Mouse (Mus musculus) hindbrain, embryonic 12.5 days (tissue): ENCODE data around the gene Prkch. TPM values are rescaled to one million over a fixed set of nuclear protein-coding genes. Genes with fewer than 3 reads are reported as not detected.
A peak's percentile ranks its signal among the peaks of the same experiment; 100 is the strongest.
"Not testable (repeated sequence)": the region's sequence is repeated elsewhere in the genome, so short reads cannot be mapped to it uniquely, and the experiment has no call there.

ENCODE experiments used
- ATAC-seq: fragments of 200-750 bp; cut with Nextera tagmentation; 2 replicates; pipeline ENCODE4 v1.8.0; 2017; ENCODE audit warnings: moderate TSS enrichment; ENCODE audit not compliant: low FRiP score
- H3K27ac ChIP-seq: fragments of 300-500 bp; sonication (generic); 2 replicates; pipeline ENCODE4 v1.5.1; 2016; ENCODE audit warnings: mild to moderate bottlenecking
- H3K27me3 ChIP-seq: fragments of 300-500 bp; sonication (generic); 2 replicates; pipeline ENCODE4 v1.6.1; 2016; ENCODE audit warnings: mild to moderate bottlenecking
- H3K36me3 ChIP-seq: fragments of 300-500 bp; sonication (generic); 2 replicates; pipeline ENCODE4 v1.6.1; 2016; ENCODE audit warnings: mild to moderate bottlenecking
- H3K4me1 ChIP-seq: fragments of 300-500 bp; sonication (generic); 2 replicates; pipeline ENCODE4 v1.6.1; 2016
- H3K4me2 ChIP-seq: fragments of 300-500 bp; sonication (generic); replicated peaks from 2 replicates; pipeline ENCODE4 v1.6.1; 2016; ENCODE audit warnings: mild to moderate bottlenecking
- H3K4me3 ChIP-seq: fragments of 300-500 bp; sonication (generic); 2 replicates; pipeline ENCODE4 v1.5.1; 2016; ENCODE audit warnings: mild to moderate bottlenecking
- H3K9ac ChIP-seq: fragments of 300-500 bp; sonication (generic); 2 replicates; pipeline ENCODE4 v1.6.1; 2016; ENCODE audit warnings: mild to moderate bottlenecking, moderate library complexity
- H3K9me3 ChIP-seq: fragments of 300-500 bp; sonication (generic); replicated peaks from 2 replicates; pipeline ENCODE4 v1.6.1; 2016; ENCODE audit warnings: mild to moderate bottlenecking
- WGBS: fragments of 180-500 bp; shearing (Covaris S2); methylation state at CpG from one replicate; pipeline ENCODE4 v1.1.7; 2016; 5-methylcytosine and 5-hydroxymethylcytosine counted together
- polyA plus RNA-seq: library from polyadenylated mRNA; unstranded; fragments of >200 nt; fragmentation: Nextera tagmentation; extraction: Ambion mirVana; gene quantifications from 2 replicates; pipeline ENCODE4 v1.2.1, GENCODE M21; 2016

Gene Prkch
- polyA plus RNA-seq, 1 experiment from 2014 or later, result 11.0 TPM

GRCm38 (mm10) chr12:73554155-73554554, 30.4 kb upstream of the Prkch start:
- Histone ChIP-seq H3K9ac (no peak overlapping the region), H3K4me1 (no peaks in the 10 kb centered on the region), H3K4me3 (no peak overlapping the region), H3K36me3 (no peaks in the 10 kb centered on the region), H3K27me3 (peaks cover 20% of the 10 kb centered on the region), H3K9me3 (no peaks in the 10 kb centered on the region), H3K27ac (no peak overlapping the region), H3K4me2 (no peak overlapping the region)
- ATAC-seq, result 0 out of 2 replicates have a peak, but pooled peaks have one; percentile 35
- 5% methylated on average over 5 of the region's 5 CpGs for WGBS

DNA sequence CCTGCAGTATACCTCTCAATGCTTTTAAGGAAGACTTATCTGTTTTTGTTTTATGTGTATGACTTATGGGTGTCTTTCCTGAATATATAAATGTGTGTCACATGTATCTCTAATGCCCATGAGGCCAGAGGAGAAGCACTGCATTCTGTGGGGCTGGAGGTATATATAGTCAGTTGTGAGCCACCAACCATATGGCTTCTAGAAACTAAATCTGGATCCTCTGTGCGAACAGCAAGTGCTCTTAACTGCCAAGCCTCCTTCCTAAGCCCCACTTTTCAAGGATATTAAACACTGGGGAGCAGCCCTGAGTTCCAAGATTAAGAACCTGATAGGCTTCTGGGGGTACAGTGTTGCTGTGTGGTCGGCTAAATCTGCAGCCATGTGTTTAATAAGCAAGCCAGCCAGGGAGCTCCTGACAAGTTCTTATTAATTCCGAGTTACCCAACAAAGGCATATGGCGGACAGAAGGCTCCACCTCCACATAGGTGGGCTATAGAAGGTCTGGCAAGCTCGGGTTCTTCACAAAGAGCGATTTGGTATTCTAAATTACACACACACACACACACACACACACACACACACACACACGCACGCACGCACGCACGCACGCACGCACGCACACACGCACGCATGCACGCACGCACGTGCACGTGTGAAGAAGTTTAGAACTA, 25.9 kb upstream of the Prkch start:
- no peak overlapping the region for H3K4me2 ChIP-seq
- no peak for ATAC-seq
- no peaks in the 10 kb centered on the region for H3K36me3 ChIP-seq
- H3K4me1 ChIP-seq, result no peaks in the 10 kb centered on the region
- whole genome bisulfite sequencing, result 92% methylated on average over 20 of the region's 20 CpGs
- H3K27ac ChIP-seq, result no peak overlapping the region
- H3K27me3 ChIP-seq, result no peaks in the 10 kb centered on the region
- no peak overlapping the region for H3K4me3 ChIP-seq
- no peak overlapping the region for H3K9ac ChIP-seq
- no peaks in the 10 kb centered on the region for H3K9me3 ChIP-seq

DNA sequence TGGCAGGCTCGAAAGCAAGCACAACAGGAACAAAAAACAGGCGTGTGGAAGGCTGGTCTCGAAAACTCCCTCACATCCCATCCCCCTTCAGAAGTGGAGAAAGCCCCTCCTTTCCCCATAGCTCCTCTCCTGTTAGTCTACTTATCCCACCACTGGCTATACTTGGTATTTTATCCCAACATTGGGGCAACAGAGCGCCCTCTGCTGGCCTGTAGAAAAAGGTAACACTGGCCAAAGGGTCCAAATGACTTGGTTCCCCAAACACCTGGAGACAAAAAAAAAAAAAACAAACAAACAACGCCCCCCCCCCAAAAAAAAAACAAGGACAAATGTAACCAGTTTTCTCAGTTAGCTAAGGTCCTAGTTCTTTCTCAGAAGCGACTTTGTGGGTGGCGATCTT, 24.5 kb upstream of the Prkch start:
- no peak overlapping the region for H3K4me2 ChIP-seq
- no peak overlapping the region for H3K27ac ChIP-seq
- H3K27me3 ChIP-seq, result no peaks in the 10 kb centered on the region
- no peak overlapping the region for H3K9ac ChIP-seq
- WGBS, result 48% methylated on average over 7 of the region's 7 CpGs
- no peaks in the 10 kb centered on the region for H3K9me3 ChIP-seq
- no peaks in the 10 kb centered on the region for H3K4me1 ChIP-seq
- no peak overlapping the region for H3K4me3 ChIP-seq
- no peaks in the 10 kb centered on the region for H3K36me3 ChIP-seq
- ATAC-seq, result no peak

- not testable (repeated sequence) for H3K9ac ChIP-seq, H3K4me3 ChIP-seq, H3K4me2 ChIP-seq, ATAC-seq, H3K4me1 ChIP-seq, H3K36me3 ChIP-seq, H3K9me3 ChIP-seq, H3K27ac ChIP-seq
- H3K27me3 ChIP-seq, result peaks cover 12% of the 10 kb centered on the region
- 83% methylated on average over 6 of the region's 6 CpGs for WGBS
Observed at GRCm38 (mm10) chr12:73563122-73563521, 21.5 kb upstream of the Prkch start.

- no peak overlapping the region for H3K27ac ChIP-seq
- peaks cover 12% of the 10 kb centered on the region for H3K27me3 ChIP-seq
- H3K36me3 ChIP-seq, result no peaks in the 10 kb centered on the region
- 21% methylated on average over 10 of the region's 10 CpGs for WGBS
- H3K9ac ChIP-seq, result no peak overlapping the region
- no peaks in the 10 kb centered on the region for H3K9me3 ChIP-seq
- no peak overlapping the region for H3K4me2 ChIP-seq
- no peak overlapping the region for H3K4me3 ChIP-seq
- H3K4me1 ChIP-seq, result peaks cover 4% of the 10 kb centered on the region; the same call in 1 of the 2 replicates
- no peak for ATAC-seq
Observed at GRCm38 (mm10) chr12:73564176-73564575, 20.4 kb upstream of the Prkch start.

GRCm38 (mm10) chr12:73564795-73565619, 19.6 kb upstream of the Prkch start:
- H3K4me2 ChIP-seq, result peak overlapping the region; percentile 56
- no peak overlapping the region for H3K27ac ChIP-seq
- H3K27me3 ChIP-seq, result peaks cover 12% of the 10 kb centered on the region
- no peaks in the 10 kb centered on the region for H3K36me3 ChIP-seq
- peak overlapping the region; percentile 24 for H3K4me3 ChIP-seq
- no peaks in the 10 kb centered on the region for H3K9me3 ChIP-seq
- 0 out of 2 replicates have a peak, but pooled peaks have one; percentile 46 for ATAC-seq
- peak overlapping the region; percentile 38; the same call in 1 of the 2 replicates for H3K9ac ChIP-seq
- H3K4me1 ChIP-seq, result peaks cover 4% of the 10 kb centered on the region; the same call in 1 of the 2 replicates
- 23% methylated on average over 21 of the region's 21 CpGs for WGBS

DNA sequence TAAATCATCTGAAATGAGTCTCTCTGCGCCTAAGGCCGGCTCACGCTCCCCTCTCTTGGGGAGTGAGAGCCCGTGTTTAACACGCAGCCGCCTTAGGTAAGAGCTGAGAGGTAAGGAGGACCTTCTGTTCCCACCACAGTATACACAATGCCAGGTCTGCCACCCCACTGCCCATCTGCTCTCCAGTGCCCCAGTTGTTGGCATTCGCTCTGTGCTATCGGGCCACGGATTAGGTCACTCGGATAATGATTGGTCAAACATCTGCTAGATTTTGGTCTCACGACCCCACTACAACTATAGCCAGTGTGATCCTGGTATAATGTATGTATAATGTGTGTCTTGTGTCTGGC, 19.0 kb upstream of the Prkch start:
- Histone ChIP-seq H3K27ac (no peak overlapping the region), H3K36me3 (no peaks in the 10 kb centered on the region), H3K4me2 (peak overlapping the region; percentile 56), H3K27me3 (peaks cover 12% of the 10 kb centered on the region), H3K4me1 (peaks cover 4% of the 10 kb centered on the region; the same call in 1 of the 2 replicates), H3K9me3 (no peaks in the 10 kb centered on the region), H3K9ac (peak overlapping the region; percentile 38; the same call in 1 of the 2 replicates), H3K4me3 (peak overlapping the region; percentile 24)
- no peak for ATAC-seq
- WGBS, result 68% methylated on average over 11 of the region's 11 CpGs

- no peak for ATAC-seq
- WGBS, result 74% methylated on average over 15 of the region's 15 CpGs
Observed at GRCm38 (mm10) chr12:73574632-73575031, 10.0 kb upstream of the Prkch start.

DNA sequence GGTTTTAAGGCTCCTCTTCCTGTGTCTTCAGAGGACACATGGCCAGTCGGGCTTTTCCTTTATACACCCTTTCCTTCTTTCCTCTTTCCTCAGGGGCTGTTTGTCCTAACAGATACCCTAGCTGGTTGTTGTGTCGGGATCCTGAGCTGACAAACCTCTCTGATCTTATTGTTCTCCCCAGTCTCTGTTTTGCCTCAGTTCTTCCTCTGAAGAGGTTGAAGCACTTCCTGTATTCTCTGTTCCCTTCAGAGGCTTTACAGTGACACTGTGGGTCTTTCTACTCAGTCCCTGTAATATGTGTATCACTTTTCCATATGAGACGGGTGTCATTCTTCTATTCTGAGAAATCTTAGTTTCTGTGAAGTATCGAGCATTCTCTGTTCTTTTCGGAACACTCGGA, 6.5 kb upstream of the Prkch start:
- Histone ChIP-seq H3K27ac (no peak overlapping the region), H3K4me2 (no peak overlapping the region), H3K36me3 (no peaks in the 10 kb centered on the region), H3K4me3 (no peak overlapping the region), H3K9me3 (no peaks in the 10 kb centered on the region), H3K27me3 (peaks cover 8% of the 10 kb centered on the region), H3K4me1 (no peaks in the 10 kb centered on the region), H3K9ac (no peak overlapping the region)
- 67% methylated on average over 6 of the region's 6 CpGs for WGBS
- no peak for ATAC-seq

More at GRCm38 (mm10) chr12:73574632-73575031, 10.0 kb upstream of the Prkch start:
- H3K27me3 ChIP-seq, result no peaks in the 10 kb centered on the region
- H3K4me1 ChIP-seq, result no peaks in the 10 kb centered on the region
- no peak overlapping the region for H3K4me3 ChIP-seq
- H3K4me2 ChIP-seq, result no peak overlapping the region
- H3K27ac ChIP-seq, result no peak overlapping the region
- no peaks in the 10 kb centered on the region for H3K36me3 ChIP-seq
- H3K9me3 ChIP-seq, result no peaks in the 10 kb centered on the region
- H3K9ac ChIP-seq, result no peak overlapping the region

GRCm38 (mm10) chr12:73580811-73581210, 3.8 kb upstream of the Prkch start:
- H3K4me3 ChIP-seq, result no peak overlapping the region

GRCm38 (mm10) chr12:73583318-73583717, 1.3 kb upstream of the Prkch start:
- WGBS, result 82% methylated on average over 9 of the region's 9 CpGs
- Histone ChIP-seq H3K4me3 (no peak overlapping the region), H3K27ac (no peak overlapping the region), H3K36me3 (no peaks in the 10 kb centered on the region), H3K9ac (no peak overlapping the region), H3K4me1 (peaks cover 12% of the 10 kb centered on the region; the same call in 1 of the 2 replicates), H3K4me2 (no peak overlapping the region), H3K9me3 (no peaks in the 10 kb centered on the region), H3K27me3 (peaks cover 39% of the 10 kb centered on the region)
- no peak for ATAC-seq

More at GRCm38 (mm10) chr12:73580811-73581210, 3.8 kb upstream of the Prkch start:
- Histone ChIP-seq H3K9ac (no peak overlapping the region), H3K9me3 (no peaks in the 10 kb centered on the region), H3K27me3 (peaks cover 28% of the 10 kb centered on the region), H3K36me3 (no peaks in the 10 kb centered on the region), H3K27ac (no peak overlapping the region), H3K4me1 (peaks cover 9% of the 10 kb centered on the region; the same call in 1 of the 2 replicates), H3K4me2 (no peak overlapping the region)
- WGBS, result 82% methylated on average over 7 of the region's 7 CpGs
- no peak for ATAC-seq

- Histone ChIP-seq H3K9me3 (no peaks in the 10 kb centered on the region), H3K4me2 (peak overlapping the region; percentile 95), H3K36me3 (no peaks in the 10 kb centered on the region), H3K4me1 (peaks cover 12% of the 10 kb centered on the region; the same call in 1 of the 2 replicates), H3K9ac (peak overlapping the region; percentile 67), H3K27me3 (peaks cover 41% of the 10 kb centered on the region), H3K4me3 (peak overlapping the region; percentile 73), H3K27ac (0 out of 2 replicates have a peak overlapping the region, but pooled peaks have one; percentile 40)
- 5% methylated on average over 33 of the region's 33 CpGs for WGBS
- peak; percentile 57 for ATAC-seq
Observed at GRCm38 (mm10) chr12:73583813-73584609, 585 bp upstream of the Prkch start.
